Mouse (Mus musculus): Measurements from ENCODE around the gene B4galnt2. TPM values are rescaled to one million over a fixed set of nuclear protein-coding genes. Genes with fewer than 3 reads are reported as not detected.
"Not testable (repeated sequence)": the region's sequence is repeated elsewhere in the genome, so short reads cannot be mapped to it uniquely, and the experiment has no call there.

The B4galnt2 gene
- total RNA-seq, 2 experiments from 2014 or later = not detected

- DNase-seq (ENCODE audit: low spot score) = no peak
- intact Hi-C loops (cut with DNase I) = no loop called here
These were observed 10.4 kb downstream of the B4galnt2 start for GRCm38 (mm10) chr11:95904290-95904689.

- intact Hi-C loops (cut with DNase I) = no loop called here
- DNase-seq (ENCODE audit: low spot score) = no peak
These were observed 18.1 kb downstream of the B4galnt2 start for GRCm38 (mm10) chr11:95896446-95897179.

GRCm38 (mm10) chr11:95890462-95891051, 24.1 kb downstream of the B4galnt2 start:
- intact Hi-C loops (cut with DNase I) = no loop called here

GRCm38 (mm10) chr11:95879861-95880260, 34.8 kb downstream of the B4galnt2 start:
- DNase-seq (ENCODE audit: low spot score) = not testable (repeated sequence)
- intact Hi-C loops (cut with DNase I) = loop anchor here (5.0 kb wide), 3 partner anchors 102 to 252 kb away; partner anchors contain the start of gene Ttll6

More at GRCm38 (mm10) chr11:95890462-95891051, 24.1 kb downstream of the B4galnt2 start:
- no peak for DNase-seq (ENCODE audit: low spot score)

GRCm38 (mm10) chr11:95876296-95876695, 38.4 kb downstream of the B4galnt2 start:
- no peak for DNase-seq (ENCODE audit: low spot score)
- intact Hi-C loops (cut with DNase I) = loop anchor here (5.0 kb wide), 3 partner anchors 106 to 256 kb away; partner anchors contain the start of gene Ttll6

GRCm38 (mm10) chr11:95875804-95876203, 38.9 kb downstream of the B4galnt2 start:
- intact Hi-C loops (cut with DNase I) = loop anchor here (5.0 kb wide), 3 partner anchors 106 to 256 kb away; partner anchors contain the start of gene Ttll6

GRCm38 (mm10) chr11:95869918-95870470, 44.7 kb downstream of the B4galnt2 start:
- DNase-seq (ENCODE audit: low spot score) = no peak
- intact Hi-C loops (cut with DNase I) = no loop called here

More at GRCm38 (mm10) chr11:95875804-95876203, 38.9 kb downstream of the B4galnt2 start:
- DNase-seq (ENCODE audit: low spot score) = no peak

GRCm38 (mm10) chr11:95869442-95869841, 45.2 kb downstream of the B4galnt2 start:
- no peak for DNase-seq (ENCODE audit: low spot score)
- intact Hi-C loops (cut with DNase I) = no loop called here

- no peak for DNase-seq (ENCODE audit: low spot score)
- intact Hi-C loops (cut with DNase I) = no loop called here
These were observed 53.3 kb downstream of the B4galnt2 start for GRCm38 (mm10) chr11:95861397-95861796.

- no peak for DNase-seq (ENCODE audit: low spot score)
- intact Hi-C loops (cut with DNase I) = no loop called here
These were observed 54.6 kb downstream of the B4galnt2 start for GRCm38 (mm10) chr11:95860071-95860490.

- intact Hi-C loops (cut with DNase I) = loop anchor here (5.0 kb wide), 1 partner anchor 172 kb away; no protein-coding TSS in a partner anchor
These were observed 55.2 kb downstream of the B4galnt2 start for GRCm38 (mm10) chr11:95859468-95859855.

GRCm38 (mm10) chr11:95858528-95859467, 55.9 kb downstream of the B4galnt2 start:
- intact Hi-C loops (cut with DNase I) = loop anchor here (5.0 kb wide), 1 partner anchor 171 kb away; no protein-coding TSS in a partner anchor

More at GRCm38 (mm10) chr11:95859468-95859855, 55.2 kb downstream of the B4galnt2 start:
- DNase-seq (ENCODE audit: low spot score) = no peak

GRCm38 (mm10) chr11:95857716-95858527, 56.8 kb downstream of the B4galnt2 start:
- no peak for DNase-seq (ENCODE audit: low spot score)
- intact Hi-C loops (cut with DNase I) = loop anchor here (5.0 kb wide), 1 partner anchor 171 kb away; no protein-coding TSS in a partner anchor

More at GRCm38 (mm10) chr11:95858528-95859467, 55.9 kb downstream of the B4galnt2 start:
- peak; percentile 95 for DNase-seq (ENCODE audit: low spot score)

GRCm38 (mm10) chr11:95857306-95857705, 57.4 kb downstream of the B4galnt2 start:
- intact Hi-C loops (cut with DNase I) = loop anchor here (5.0 kb wide), 1 partner anchor 170 kb away; no protein-coding TSS in a partner anchor

GRCm38 (mm10) chr11:95853684-95854083, 61.0 kb downstream of the B4galnt2 start:
- intact Hi-C loops (cut with DNase I) = loop anchor here (1.0 to 5.0 kb wide), 2 partner anchors 24 to 81 kb away; no protein-coding TSS in a partner anchor
- DNase-seq (ENCODE audit: low spot score) = peak; percentile 33

More at GRCm38 (mm10) chr11:95857306-95857705, 57.4 kb downstream of the B4galnt2 start:
- no peak for DNase-seq (ENCODE audit: low spot score)

- DNase-seq (ENCODE audit: low spot score) = no peak
- intact Hi-C loops (cut with DNase I) = loop anchor here (5.0 kb wide), 1 partner anchor 79 kb away; no protein-coding TSS in a partner anchor
These were observed 63.8 kb downstream of the B4galnt2 start for GRCm38 (mm10) chr11:95850898-95851297.

GRCm38 (mm10) chr11:95844935-95845334, 69.8 kb downstream of the B4galnt2 start:
- no peak for DNase-seq (ENCODE audit: low spot score)
- intact Hi-C loops (cut with DNase I) = no loop called here

GRCm38 (mm10) chr11:95843421-95843950, 71.2 kb downstream of the B4galnt2 start:
- DNase-seq (ENCODE audit: low spot score) = no peak

More at GRCm38 (mm10) chr11:95843421-95843950, 71.2 kb downstream of the B4galnt2 start:
- intact Hi-C loops (cut with DNase I) = no loop called here
